9 mouse cellular contexts compared by ENCODE assay signal in the genomic region with DNA sequence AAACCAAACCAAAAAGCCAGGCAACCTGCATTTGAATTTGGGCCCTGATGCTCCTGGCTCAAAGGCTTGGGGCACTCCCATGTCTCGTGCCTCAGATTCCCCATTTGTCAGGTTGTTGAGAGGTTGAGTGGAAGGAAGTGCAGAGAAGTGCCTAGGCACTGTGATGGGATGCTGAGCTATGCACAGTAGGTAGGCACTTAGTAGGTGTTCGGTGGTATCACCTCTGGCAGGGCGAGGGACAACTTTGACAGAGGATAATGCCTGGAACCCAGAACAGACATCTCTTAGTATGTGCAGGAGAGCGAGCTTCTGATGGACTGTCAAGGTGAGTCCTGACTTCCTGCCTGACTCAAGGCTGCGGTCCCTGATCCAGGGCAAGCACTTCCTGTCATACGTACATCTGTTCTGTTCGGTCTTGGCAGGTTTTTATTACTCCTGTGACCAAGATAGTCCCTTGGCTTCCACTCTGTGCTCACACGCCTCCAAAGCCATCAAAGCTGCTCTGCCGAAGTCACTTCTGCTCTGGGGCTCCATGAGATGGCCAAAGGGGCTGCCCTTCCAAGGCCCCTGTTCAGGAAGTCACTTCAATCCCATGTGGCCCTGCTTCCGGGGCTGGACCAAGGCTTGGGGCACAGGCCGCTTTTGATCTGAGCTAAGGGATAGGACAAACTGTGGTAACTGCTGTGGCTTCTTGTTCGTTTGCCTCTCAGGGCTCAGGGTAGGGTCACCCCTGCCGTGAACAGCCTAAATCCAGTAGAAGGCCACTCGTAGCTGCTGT.
DNase-seq lines count a peak whose midpoint lies in the region; ATAC-seq and TF ChIP-seq lines count a peak whose summit lies in the region.
"Had no signal": no experiment of that assay in that cellular context is flagged by ENCODE, and none has a peak within 500 bp of the region (broad histone marks: within the 10 kb centered on the region; RNA-seq: fewer than 3 reads in every experiment).

No protein-coding gene starts in this region.

- H3K36me3 ChIP-seq in forebrain, embryonic 12.5 days (replicated peaks): no peaks in the 10 kb centered on the region
- H3K36me3 ChIP-seq in forebrain, postnatal 0 days (ENCODE audit: insufficient read depth): no peaks in the 10 kb centered on the region
- H3K36me3 ChIP-seq in midbrain, embryonic 10.5 days: peaks cover 10% of the 10 kb centered on the region
- no peaks in the 10 kb centered on the region for H3K36me3 ChIP-seq in midbrain, embryonic 13.5 days
- no peaks in the 10 kb centered on the region for H3K36me3 ChIP-seq in small intestine, adult 2 months (ENCODE audit: control insufficient read depth, insufficient read depth, low read length)

- no peak for DNase-seq in forebrain, postnatal 0 days
- no peak for DNase-seq in midbrain, embryonic 10.5 days (ENCODE audit: low spot score)
- peak; percentile 80 for DNase-seq in induced T-regulatory cell, adult 2 months (ENCODE audit: low read depth)
- DNase-seq in layer of hippocampus, adult 18-20 months (ENCODE audit: low spot score in 2 of 2): no peak
- no peak for DNase-seq in left cerebral cortex, adult 11 months (ENCODE audit: low spot score)
- DNase-seq: left cerebral cortex, postnatal 4 days had no signal

- 0 out of 2 replicates have a peak overlapping the region, but pooled peaks have one; percentile 13 for H3K27ac ChIP-seq in forebrain, embryonic 12.5 days
- no peak overlapping the region for H3K27ac ChIP-seq in forebrain, postnatal 0 days (ENCODE audit: low read depth, low read length)
- peak overlapping the region; percentile 47; the same call in 1 of the 2 replicates for H3K27ac ChIP-seq in midbrain, embryonic 10.5 days (replicated peaks)
- H3K27ac ChIP-seq in midbrain, embryonic 13.5 days: no peak overlapping the region
- H3K27ac ChIP-seq in small intestine, adult 2 months (ENCODE audit: insufficient read depth, low read depth, low read length): peak overlapping the region; percentile 24; the same call in 1 of the 2 replicates

- peaks cover 40% of the 10 kb centered on the region for H3K4me1 ChIP-seq in forebrain, embryonic 12.5 days
- H3K4me1 ChIP-seq in forebrain, postnatal 0 days (ENCODE audit: insufficient read depth): 0 out of 2 replicates have a peak, but pooled peaks cover 10% of the 10 kb centered on the region
- peaks cover 54% of the 10 kb centered on the region for H3K4me1 ChIP-seq in midbrain, embryonic 10.5 days
- H3K4me1 ChIP-seq in midbrain, embryonic 13.5 days (replicated peaks): peaks cover 44% of the 10 kb centered on the region
- peaks cover 43% of the 10 kb centered on the region for H3K4me1 ChIP-seq in small intestine, adult 2 months (ENCODE audit: control insufficient read depth, insufficient read depth, insufficient read length, low read length)

- no peak overlapping the region for H3K4me2 ChIP-seq in forebrain, embryonic 12.5 days
- H3K4me2 ChIP-seq in forebrain, postnatal 0 days (ENCODE audit: low read depth): no peak overlapping the region
- no peak overlapping the region for H3K4me2 ChIP-seq in midbrain, embryonic 13.5 days (replicated peaks)

- no peak overlapping the region for H3K9ac ChIP-seq in forebrain, embryonic 12.5 days
- no peak overlapping the region for H3K9ac ChIP-seq in forebrain, postnatal 0 days
- no peak overlapping the region for H3K9ac ChIP-seq in midbrain, embryonic 13.5 days (replicated peaks)

- no peak for ATAC-seq in forebrain, embryonic 12.5 days (ENCODE audit: low FRiP score)
- ATAC-seq in forebrain, postnatal 0 days: no peak
- no peak for ATAC-seq in midbrain, embryonic 13.5 days

- no peak for TF ChIP-seq CTCF in forebrain, postnatal 0 days (IDR thresholded peaks at IDR 0.05; ENCODE audit: low read depth)
- TF ChIP-seq CTCF in small intestine, adult 2 months (IDR thresholded peaks at IDR 0.05; ENCODE audit: extremely low read depth, insufficient read length, insufficient replicate concordance, low read depth, low read length): no peak

- no peaks in the 10 kb centered on the region for H3K9me3 ChIP-seq in forebrain, embryonic 12.5 days
- no peaks in the 10 kb centered on the region for H3K9me3 ChIP-seq in forebrain, postnatal 0 days (ENCODE audit: low read length)
- H3K9me3 ChIP-seq in midbrain, embryonic 10.5 days (replicated peaks): no peaks in the 10 kb centered on the region
- no peaks in the 10 kb centered on the region for H3K9me3 ChIP-seq in midbrain, embryonic 13.5 days

- no peak for TF ChIP-seq POLR2A in small intestine, adult 2 months (IDR thresholded peaks at IDR 0.05; ENCODE audit: low read depth, low read length)

- 79% methylated on average over 14 of the region's 14 CpGs for WGBS in forebrain, embryonic 12.5 days
- WGBS in forebrain, postnatal 0 days: 74% methylated on average over 14 of the region's 14 CpGs
- WGBS in midbrain, embryonic 10.5 days: 71% methylated on average over 14 of the region's 14 CpGs
- WGBS in midbrain, embryonic 13.5 days: 73% methylated on average over 14 of the region's 14 CpGs
- 64% methylated on average over 14 of the region's 14 CpGs for WGBS in small intestine, adult 2 months

- no peaks in the 10 kb centered on the region for H3K27me3 ChIP-seq in forebrain, embryonic 12.5 days
- no peaks in the 10 kb centered on the region for H3K27me3 ChIP-seq in forebrain, postnatal 0 days (ENCODE audit: insufficient read depth, low read length)
- H3K27me3 ChIP-seq in midbrain, embryonic 10.5 days (ENCODE audit: low read depth, poor library complexity, severe bottlenecking): no peaks in the 10 kb centered on the region
- H3K27me3 ChIP-seq in midbrain, embryonic 13.5 days: no peaks in the 10 kb centered on the region
- no peaks in the 10 kb centered on the region for H3K27me3 ChIP-seq in small intestine, adult 2 months (ENCODE audit: control insufficient read depth, insufficient read depth, low read length)

- no peak overlapping the region for H3K4me3 ChIP-seq in forebrain, embryonic 12.5 days (replicated peaks)
- no peak overlapping the region for H3K4me3 ChIP-seq in forebrain, postnatal 0 days (ENCODE audit: low read depth, low read length)
- H3K4me3 ChIP-seq in midbrain, embryonic 10.5 days: no peak overlapping the region
- no peak overlapping the region for H3K4me3 ChIP-seq in midbrain, embryonic 13.5 days (replicated peaks)
- no peak overlapping the region for H3K4me3 ChIP-seq in small intestine, adult 2 months (ENCODE audit: low read depth, low read length)

Comparison
In these comparisons a context has a peak if more than half of its experiments do, and no peak if none do; other contexts are left out.
1. H3K27ac ChIP-seq: peak in forebrain, embryonic 12.5 days (single experiment), midbrain, embryonic 10.5 days (single experiment) and small intestine, adult 2 months (single experiment); none in forebrain, postnatal 0 days (single experiment) and midbrain, embryonic 13.5 days (single experiment).